In genomic region chrX:95950776-95951175, GRCm38 (mm10) we compare ENCODE assay signal across 9 mouse cellular contexts. TPM values are rescaled to one million over a fixed set of nuclear protein-coding genes. Genes with fewer than 3 reads are reported as not detected.
DNase-seq lines count a peak whose midpoint lies in the region; TF ChIP-seq lines count a peak whose summit lies in the region.
"Had no signal": no experiment of that assay in that cellular context is flagged by ENCODE, and none has a peak within 500 bp of the region (broad histone marks: within the 10 kb centered on the region; RNA-seq: fewer than 3 reads in every experiment).

No protein-coding gene starts in this region.

- H3K4me1 ChIP-seq in heart, adult 2 months (ENCODE audit: control insufficient read depth, insufficient read depth, low read length), result peaks cover 2% of the 10 kb centered on the region
- no peaks in the 10 kb centered on the region for H3K4me1 ChIP-seq in heart, embryonic 10.5 days

- no peaks in the 10 kb centered on the region for H3K27me3 ChIP-seq in heart, adult 2 months (ENCODE audit: control insufficient read depth, insufficient read depth, low read length)
- H3K27me3 ChIP-seq in heart, embryonic 10.5 days (ENCODE audit: insufficient read depth, poor library complexity, severe bottlenecking), result no peaks in the 10 kb centered on the region

- DNase-seq in heart, adult 2 months, result no peak
- no peak for DNase-seq in heart, embryonic 10.5 days (ENCODE audit: low spot score)
- DNase-seq in right cerebral cortex, adult 2 months (ENCODE audit: low spot score in 2 of 2), result peak; percentile 36 to 57
- DNase-seq in right cerebral cortex, postnatal 36 days (ENCODE audit: low spot score in 2 of 2), result no peak
- DNase-seq in cerebellum, postnatal 36 days, result peak; percentile 27 to 47
- peak; percentile 47 to 59 for DNase-seq in kidney, postnatal 4 days
- DNase-seq in retina, embryonic 14.5 days (ENCODE audit: low spot score), result peak; percentile 70
- no peak for DNase-seq in ovary, postnatal 36 days (ENCODE audit: low spot score)

- H3K9me3 ChIP-seq in heart, embryonic 10.5 days, result no peaks in the 10 kb centered on the region

- no peak overlapping the region for H3K27ac ChIP-seq in heart, adult 2 months
- H3K27ac ChIP-seq in heart, embryonic 10.5 days, result no peak overlapping the region

- no peaks in the 10 kb centered on the region for H3K79me2 ChIP-seq in heart, adult 2 months (replicated peaks; ENCODE audit: control insufficient read depth, insufficient read depth, low read length)

- intact Hi-C loops in heart, adult 2 months (cut with DNase I), result loop anchor here (10.0 kb wide), 1 partner anchor 506 kb away; the partner anchor contains the start of gene Amer1

- no peak for TF ChIP-seq POLR2A in heart, adult 2 months (IDR thresholded peaks at IDR 0.05; ENCODE audit: insufficient read depth, low read depth, low read length)

- 43% methylated on average over 3 of the region's 3 CpGs for WGBS in heart, adult 2 months
- 58% methylated on average over 3 of the region's 3 CpGs for WGBS in heart, embryonic 10.5 days

- no peaks in the 10 kb centered on the region for H3K36me3 ChIP-seq in heart, adult 2 months (ENCODE audit: control insufficient read depth, insufficient read depth, low read length)
- H3K36me3 ChIP-seq in heart, embryonic 10.5 days, result peaks cover 24% of the 10 kb centered on the region; the same call in 1 of the 2 replicates

- TF ChIP-seq CTCF in heart, adult 2 months (IDR thresholded peaks at IDR 0.05), result peak; percentile 77

- no peak overlapping the region for H3K9ac ChIP-seq in heart, adult 2 months (ENCODE audit: low read depth, low read length)

- no peak overlapping the region for H3K4me3 ChIP-seq in heart, adult 2 months
- H3K4me3 ChIP-seq in heart, embryonic 10.5 days, result no peak overlapping the region
- H3K4me3 ChIP-seq: myocyte had no signal

- TF ChIP-seq EP300 in heart, adult 2 months (IDR thresholded peaks at IDR 0.05; ENCODE audit: insufficient read depth, low read depth, low read length), result no peak

RNA-seq across cellular contexts. Expression of gene Las1l, which starts 6.0 kb away (rescaled TPM):
- 10 to 100 TPM; 34.5 to 40.3 TPM for total RNA-seq in heart, adult 2 months (2021)
- 19.1 and 27.9 TPM in 2 replicates for polyA plus RNA-seq in heart, adult 2 months (2012; rRNA removed)
- polyA plus RNA-seq in heart, embryonic 10.5 days (2016; fragmentation: Nextera tagmentation; extraction: Ambion mirVana), result 72.8 and 73.4 TPM in 2 replicates

Comparison
In these comparisons a context has a peak if more than half of its experiments do, and no peak if none do; other contexts are left out.
1. DNase-seq: peak in right cerebral cortex, adult 2 months (2 of 2), cerebellum, postnatal 36 days (2 of 2), kidney, postnatal 4 days (2 of 2) and retina, embryonic 14.5 days (single experiment); none in heart, adult 2 months (0 of 2), heart, embryonic 10.5 days (single experiment), right cerebral cortex, postnatal 36 days (0 of 2) and ovary, postnatal 36 days (single experiment).